Mouse (Mus musculus): ENCODE results near the gene Suco.

DNA sequence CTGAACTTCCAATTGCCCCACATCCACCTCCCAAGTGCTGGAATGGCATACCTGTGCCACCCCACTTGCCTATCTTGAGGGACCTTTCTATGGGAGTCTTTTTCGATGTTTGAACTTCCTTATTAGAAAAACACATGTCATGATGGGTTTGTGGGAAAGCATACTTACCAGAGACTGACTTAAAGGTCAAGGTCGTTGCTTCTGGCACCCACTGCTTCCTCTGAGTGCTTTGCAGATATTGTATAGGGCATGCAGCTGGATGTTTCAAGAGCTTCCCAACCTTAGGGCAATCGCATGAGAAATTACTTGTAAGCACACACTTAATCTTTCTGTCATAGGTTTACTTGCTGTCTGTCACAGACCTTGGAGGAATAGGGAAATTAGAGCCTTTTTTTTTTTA, 83.2 kb downstream of the Suco start:
- no peak for TF ChIP-seq POLR2A (IDR thresholded peaks at IDR 0.05; ENCODE audit: borderline replicate concordance, extremely low read depth, insufficient read depth, insufficient read length, poor library complexity, severe bottlenecking)
- no peak for TF ChIP-seq CTCF (IDR thresholded peaks at IDR 0.05; ENCODE audit: borderline replicate concordance, extremely low read depth, insufficient read depth, insufficient read length)
